Mouse (Mus musculus) monocyte, adult 5-6 weeks (primary cell): ENCODE measurements around the gene Pfn1. TPM values are rescaled to one million over a fixed set of nuclear protein-coding genes. Genes with fewer than 3 reads are reported as not detected.

ENCODE experiments used
- ATAC-seq: fragments of 153-309, 156-312 bp; replicated peaks from 2 replicates; pipeline ENCODE4 v1.8.0; 2017; ENCODE audit warnings: mild to moderate bottlenecking; ENCODE audit not compliant: low TSS enrichment, insufficient number of reproducible peaks, severe bottlenecking, poor library complexity, low FRiP score
- total RNA-seq: library from RNA; stranded (forward); fragments of 200-1000, 200-491, 200-594 nt; gene quantifications from 3 replicates; pipeline ENCODE4 v1.2.3, GENCODE M21; 2017

Gene Pfn1
- 527 to 871 TPM (median 568 TPM) in 3 replicates for total RNA-seq

DNA sequence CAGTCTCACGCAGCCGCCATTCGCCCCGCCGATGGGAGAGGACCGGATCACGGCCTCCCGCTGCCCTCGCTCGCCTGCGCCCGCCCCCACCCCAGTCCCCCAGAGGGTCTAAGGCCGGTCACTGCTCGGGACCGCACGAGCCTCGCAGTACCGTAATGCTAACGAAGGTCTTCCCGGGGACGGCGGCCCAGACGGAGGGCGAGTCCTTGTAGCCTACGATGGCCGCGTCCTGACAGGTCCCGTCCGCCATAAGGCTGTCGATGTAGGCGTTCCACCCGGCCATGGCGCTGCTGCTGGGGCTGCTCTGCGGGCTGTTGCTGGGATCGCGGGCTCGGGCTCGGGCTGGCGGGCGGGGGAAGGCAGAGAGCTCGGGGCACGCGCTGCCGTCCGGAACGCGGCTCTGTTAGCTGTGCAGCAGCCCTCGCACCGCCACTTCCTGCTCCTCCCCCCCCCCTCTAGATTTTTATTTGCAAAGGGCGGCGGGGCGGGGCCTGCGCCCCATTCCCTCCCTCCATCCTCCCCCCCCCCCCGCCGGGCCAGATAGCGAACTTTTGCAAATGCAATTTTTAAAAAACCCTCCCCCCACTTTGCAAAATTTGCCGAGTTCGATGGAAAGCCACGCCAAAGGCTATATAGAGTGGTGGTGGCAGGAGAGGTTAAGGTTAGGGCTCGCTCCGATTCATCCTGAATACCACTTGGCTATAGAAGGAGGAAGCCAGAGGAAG lies at the start of gene Pfn1:
Pfn1 (minus strand) TSS at position 447 of the 725 bp plus-strand sequence.
- peak; percentile 38; the same call in 1 of the 2 replicates for ATAC-seq

DNA sequence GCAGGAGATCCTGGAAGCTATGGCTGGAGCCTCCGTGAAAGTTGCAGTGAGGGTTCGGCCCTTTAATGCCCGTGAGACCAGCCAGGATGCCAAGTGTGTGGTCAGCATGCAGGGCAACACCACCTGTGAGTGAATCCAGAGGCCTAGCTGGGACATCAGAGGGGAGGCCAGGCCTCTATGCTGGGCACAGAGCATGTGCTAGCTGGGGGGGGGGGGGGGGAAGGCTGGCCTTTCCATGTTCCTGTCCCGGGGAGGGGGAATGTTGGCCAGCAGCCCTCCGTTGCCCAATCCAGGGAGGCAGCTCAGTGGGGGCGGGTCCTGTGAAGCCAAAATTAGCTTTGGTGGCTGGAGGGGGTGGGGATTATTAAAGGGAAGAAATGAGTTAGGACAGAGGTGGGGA lies 48.3 kb upstream of the Pfn1 start:
- ATAC-seq: no peak

DNA sequence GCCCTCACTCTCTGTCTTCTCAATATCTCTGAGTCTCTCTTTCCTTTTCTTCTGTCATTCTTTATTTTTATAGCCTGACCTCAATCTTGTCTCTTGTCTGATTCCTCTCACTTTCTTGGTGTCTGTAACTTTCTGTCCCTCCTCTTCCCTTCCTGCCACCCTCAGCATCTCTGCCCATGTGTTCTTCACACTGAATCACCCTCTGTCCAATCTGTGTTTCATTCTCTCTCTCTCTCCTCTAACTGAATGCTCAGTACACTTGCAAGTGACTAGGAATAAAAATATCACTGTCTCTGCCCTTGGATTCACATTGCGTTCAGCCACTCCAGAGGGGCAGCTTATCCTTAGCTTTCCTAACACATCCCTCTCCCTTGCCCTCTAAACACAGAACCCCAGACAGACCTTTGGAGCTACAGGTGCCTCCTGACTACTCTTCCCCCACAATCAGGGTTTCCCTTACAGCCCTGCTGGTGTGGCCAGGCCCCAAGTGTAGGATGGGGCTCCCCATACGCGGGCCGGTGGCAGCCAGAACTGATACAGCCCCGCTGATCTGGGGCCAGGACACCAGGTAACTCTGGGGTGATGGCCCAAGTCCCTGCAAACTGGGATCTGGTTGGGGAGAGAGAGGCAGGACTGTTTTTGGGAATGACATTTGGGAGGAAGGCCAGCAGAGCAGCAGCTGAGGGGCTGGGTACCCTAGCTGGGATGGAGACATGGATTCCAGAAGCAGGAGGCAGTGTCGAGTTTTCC lies 47.7 kb upstream of the Pfn1 start:
- ATAC-seq: no peak

DNA sequence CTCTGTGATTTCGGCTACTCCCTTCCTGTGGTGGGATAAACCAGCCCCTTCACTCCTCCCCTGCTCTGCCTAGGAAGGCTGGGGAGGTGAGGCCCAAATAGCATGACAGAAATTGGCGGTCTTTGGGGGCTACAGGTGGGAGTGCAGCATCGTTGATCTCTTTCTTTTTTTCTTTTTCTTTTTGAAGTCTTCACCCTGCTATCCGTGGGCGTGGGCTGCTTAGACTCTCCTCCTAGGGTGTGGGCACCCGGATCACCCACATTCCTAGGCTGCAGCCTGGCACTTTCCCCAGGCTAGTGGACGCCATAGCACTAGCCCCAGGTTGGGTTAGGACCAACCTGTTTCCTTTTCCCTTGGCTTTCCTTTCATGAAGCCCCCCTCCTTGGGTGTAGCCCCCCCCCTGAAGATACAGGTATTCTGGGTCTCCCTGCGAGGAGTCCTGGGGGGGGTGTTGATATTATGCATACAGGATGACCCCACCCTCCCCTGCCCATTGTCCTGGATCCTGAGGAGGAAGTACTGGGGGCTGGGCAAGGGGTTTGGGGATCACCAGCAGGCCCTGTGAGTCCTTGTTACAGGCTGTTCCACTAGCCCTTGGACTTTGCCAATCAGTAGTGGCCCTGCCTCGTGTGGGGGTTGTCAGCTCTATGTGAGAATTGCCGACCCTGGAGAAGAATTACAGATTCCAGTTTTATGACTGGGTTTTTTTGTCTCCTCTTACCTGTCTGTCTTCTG lies 46.9 kb upstream of the Pfn1 start:
- no peak for ATAC-seq

DNA sequence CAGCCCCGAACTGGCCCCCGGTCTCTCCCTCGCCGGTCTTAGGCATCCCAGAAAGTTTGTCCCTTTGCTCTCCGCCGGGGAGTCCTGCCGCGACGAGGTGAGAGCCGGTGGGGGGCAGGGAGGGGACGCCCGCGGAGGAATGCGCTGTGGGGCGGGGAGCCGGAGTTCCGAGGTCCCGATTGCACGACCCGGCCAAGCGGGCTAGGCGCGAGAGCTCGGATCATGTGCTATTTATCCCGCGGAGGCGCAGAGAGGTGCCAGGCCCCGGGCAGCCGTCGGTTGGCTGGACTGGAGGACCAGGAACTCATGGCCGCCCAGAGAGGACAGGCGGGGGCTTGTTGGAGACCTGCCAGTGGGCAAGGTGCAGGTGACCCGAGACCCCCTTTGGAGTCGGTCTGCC lies 46.2 kb upstream of the Pfn1 start:
- no peak for ATAC-seq

DNA sequence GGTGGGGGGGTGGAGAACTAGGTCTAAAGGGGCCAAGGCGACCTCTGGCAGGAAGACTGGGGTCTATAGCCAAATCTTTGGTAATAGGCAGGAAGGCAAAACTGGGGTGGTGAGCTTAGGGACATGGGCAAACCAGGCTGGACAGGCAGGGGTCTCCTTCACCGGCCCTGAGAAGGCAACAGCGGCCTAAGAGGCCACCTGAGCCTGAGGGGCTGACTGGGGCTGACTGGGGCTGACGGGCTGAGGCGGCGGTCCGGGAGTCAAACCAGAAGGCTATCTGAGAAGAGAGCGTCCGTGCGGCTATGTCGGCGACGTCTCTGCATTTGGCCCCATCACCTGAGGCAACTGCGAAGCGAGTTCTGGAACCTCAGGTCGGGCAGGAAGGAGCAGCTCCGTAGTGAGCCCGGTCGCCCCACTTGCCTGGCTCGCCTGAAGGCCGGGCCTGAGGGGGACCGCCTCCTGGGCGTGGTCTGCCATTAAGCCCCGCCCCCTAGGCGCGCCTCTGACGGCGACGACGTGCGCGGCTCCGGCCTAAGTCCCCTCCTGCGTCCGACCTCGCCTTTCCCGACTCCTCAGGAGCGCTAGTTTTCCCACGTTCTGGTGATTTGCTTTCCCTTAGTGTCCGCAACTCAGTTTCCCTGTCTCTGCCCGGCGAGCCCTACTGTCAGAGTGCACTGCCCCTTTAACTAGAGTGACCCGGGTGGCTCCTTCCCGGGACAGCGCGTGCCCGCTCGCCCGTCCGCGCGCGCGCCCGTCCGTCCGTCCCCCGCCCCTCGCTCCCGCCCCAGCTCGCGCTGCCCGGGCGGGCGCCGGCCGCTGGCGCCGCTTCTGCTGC lies 45.5 kb upstream of the Pfn1 start, which contains the start of the genes Inca1 and Kif1c:
Inca1 (minus strand) TSS at position 434 of the 835 bp plus-strand sequence.
Kif1c (plus strand) TSS at position 827 of the 835 bp plus-strand sequence.
- ATAC-seq: peak; percentile 94

DNA sequence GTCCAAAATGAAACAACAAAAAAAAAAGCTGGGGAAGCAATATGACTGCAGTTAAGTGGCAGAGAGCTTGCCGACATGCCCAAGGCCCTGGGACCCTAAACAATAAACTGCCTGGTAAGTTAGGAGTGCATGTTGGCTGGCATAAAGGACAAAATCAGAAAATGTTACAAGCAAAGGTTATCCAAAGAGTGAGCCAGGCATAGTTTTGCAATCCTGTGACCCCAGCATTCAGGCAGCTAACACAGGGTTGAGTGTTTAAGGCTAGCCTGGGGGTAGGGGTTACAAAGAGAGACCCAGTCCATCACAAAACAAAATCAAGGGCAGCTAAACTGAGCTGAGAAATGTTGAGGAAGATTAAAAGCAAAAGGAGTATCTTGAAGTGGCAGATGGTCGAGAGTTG lies 44.6 kb upstream of the Pfn1 start:
- no peak for ATAC-seq

DNA sequence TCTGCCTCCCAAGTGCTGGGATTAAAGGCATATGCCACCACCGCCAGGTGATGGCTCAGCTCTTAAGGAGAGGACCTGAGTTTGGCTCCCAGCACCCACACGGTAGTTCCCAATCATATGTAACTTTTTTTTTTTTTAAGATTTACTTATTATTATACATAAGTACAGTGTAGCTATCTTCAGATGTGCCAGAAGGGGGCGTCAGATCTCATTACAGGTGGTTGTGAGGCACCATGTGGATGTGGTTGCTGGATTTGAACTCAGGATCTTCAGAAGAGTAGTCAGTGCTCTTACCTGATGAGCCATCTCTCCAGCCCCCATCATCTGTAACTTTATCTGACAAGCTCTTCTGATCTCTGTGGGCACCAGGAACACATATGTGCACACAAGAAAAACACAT lies 42.9 kb upstream of the Pfn1 start:
- no peak for ATAC-seq

DNA sequence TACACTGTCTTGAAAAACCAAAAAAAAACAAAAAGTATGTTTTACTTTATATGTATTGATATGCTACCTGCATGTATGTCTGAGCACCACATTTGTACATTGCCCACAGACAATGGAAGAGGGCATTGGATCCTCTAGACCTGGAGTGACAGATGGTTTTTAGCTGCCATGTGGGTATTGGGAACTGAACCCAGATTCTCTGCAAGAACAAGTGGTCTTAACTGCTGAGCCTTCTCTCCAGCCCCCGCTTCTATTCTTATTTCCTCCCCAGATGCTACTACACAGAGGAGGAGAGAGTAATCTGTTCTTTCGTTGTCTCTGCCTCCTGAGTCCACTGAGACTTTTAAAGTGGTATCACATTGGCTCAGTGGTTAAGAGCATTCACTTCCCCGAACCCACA lies 39.1 kb upstream of the Pfn1 start:
- ATAC-seq: no peak

DNA sequence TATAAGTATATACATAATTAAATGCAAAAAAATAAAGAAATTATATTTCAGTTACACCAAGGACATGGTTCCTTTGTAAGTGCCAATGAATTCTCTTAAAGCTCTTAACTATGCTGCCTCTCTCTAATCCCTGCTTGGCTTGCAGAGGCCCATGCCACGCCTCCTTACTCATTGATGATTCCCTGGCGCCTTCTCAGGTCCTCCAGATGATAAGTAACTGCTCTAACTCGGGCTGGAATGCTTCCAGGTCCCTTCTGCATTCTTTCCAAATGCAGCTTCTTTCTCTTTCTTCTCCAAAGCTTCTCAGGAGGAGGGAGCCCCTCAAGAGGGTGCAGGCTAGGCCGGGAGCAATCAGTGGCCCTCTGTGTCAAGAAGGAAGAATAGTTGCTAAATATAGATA lies 35.1 kb upstream of the Pfn1 start:
- no peak for ATAC-seq

DNA sequence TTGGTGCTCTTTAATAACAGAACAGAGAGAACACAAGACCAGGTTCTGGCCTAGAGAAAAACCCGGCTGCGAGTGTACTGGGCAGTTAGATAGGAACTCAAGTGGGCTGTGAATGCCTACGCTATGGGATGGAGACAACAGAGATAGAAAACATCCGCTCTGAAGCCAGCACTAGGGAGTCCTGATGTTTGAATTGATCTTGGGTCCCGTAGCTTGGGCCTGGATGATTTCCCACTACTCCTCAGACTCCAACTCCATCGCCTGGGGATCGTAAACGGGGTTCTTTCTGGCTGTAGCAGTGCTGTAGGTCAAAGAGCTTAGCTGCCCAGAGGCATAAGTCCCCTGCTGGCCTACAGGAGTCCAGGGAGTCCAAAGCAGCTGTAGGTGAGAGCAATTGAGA lies 33.9 kb upstream of the Pfn1 start:
- ATAC-seq: no peak

DNA sequence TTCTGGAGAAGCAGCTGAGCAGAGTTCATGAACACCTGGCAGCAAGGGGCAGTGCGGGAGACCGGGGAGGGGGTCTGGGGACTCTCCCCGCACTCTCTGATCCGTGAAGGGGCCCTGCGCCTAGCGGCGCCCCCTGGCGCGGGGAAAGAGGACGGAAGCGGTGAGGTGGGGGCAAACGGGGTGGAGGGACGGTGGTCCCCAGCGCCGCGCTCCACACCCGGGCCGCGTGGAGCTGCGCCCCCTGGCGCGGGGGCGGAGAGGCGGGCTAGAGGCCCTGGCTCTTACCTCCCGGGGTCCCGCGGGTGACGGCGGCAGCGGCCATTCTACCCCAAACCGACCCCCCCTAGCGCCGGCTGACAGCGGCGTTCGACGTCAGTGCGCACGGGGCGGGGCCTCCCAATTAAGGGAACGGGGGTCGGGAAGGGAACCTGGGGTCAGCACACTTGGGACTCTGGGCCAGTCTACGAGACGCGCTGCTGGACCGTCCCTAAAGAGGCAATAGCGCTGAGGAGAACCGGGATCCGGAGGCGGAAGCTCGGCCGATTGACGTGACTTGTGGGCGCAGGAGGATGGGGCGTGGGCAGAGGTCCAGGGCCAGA lies 33.3 kb upstream of the Pfn1 start, which contains the start of gene Camta2:
Camta2 (minus strand) TSS at position 505 of the 599 bp plus-strand sequence.
- peak; percentile 53 for ATAC-seq

DNA sequence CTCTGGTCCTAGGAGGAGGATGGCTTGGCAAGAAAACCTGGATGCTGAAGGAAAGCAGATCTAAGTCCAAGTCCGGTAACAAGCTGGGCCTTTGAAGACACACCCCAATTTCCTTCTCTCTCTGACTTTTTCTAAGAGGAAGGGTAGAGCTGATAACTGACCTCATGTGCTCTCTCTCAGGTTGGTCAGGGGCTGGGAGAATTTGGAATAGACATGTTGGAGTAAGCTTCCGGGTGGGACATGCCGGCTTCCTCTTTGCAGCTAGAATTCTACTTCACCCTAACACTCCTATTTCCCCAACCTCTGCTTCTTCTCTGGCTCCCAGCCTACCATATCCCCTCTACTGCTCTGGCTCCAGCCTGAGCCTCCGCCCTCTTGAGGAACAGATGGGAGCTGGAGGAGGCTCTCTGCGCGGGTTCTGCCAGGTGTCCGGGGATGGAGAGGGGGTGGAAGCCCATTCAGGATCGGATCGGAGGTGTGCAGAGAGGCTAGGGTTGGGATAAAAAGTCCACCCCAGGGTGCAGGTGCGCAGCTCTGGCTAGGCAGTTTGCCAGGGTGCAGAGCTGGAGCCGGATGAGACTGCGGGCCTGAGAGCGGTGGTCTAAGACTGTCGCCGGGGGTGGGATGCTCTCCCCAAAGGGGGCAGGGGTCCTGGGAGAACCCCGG lies 32.6 kb upstream of the Pfn1 start:
- no peak; the same call in 1 of the 2 replicates for ATAC-seq

DNA sequence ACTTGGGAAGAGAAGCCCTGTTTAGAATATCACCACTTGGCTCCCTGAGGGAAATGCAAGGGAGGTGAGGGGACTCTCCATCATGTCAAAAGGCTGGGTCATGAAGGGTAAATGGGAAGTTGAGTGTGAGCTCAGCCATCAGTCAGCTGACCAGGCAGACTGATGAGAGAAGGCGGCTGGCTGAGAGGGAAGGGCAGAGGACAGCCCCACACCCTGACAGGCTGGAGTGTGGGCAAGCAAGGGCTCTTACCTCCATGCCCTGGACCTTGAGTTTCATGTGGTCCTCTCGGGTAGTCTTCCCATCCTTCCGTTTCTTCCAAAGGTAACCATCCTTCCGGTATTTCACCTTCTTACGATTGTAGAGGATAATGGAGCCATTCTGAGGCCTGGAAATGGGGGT lies 29.2 kb upstream of the Pfn1 start:
- ATAC-seq: 0 out of 2 replicates have a peak, but pooled peaks have one; percentile 14

DNA sequence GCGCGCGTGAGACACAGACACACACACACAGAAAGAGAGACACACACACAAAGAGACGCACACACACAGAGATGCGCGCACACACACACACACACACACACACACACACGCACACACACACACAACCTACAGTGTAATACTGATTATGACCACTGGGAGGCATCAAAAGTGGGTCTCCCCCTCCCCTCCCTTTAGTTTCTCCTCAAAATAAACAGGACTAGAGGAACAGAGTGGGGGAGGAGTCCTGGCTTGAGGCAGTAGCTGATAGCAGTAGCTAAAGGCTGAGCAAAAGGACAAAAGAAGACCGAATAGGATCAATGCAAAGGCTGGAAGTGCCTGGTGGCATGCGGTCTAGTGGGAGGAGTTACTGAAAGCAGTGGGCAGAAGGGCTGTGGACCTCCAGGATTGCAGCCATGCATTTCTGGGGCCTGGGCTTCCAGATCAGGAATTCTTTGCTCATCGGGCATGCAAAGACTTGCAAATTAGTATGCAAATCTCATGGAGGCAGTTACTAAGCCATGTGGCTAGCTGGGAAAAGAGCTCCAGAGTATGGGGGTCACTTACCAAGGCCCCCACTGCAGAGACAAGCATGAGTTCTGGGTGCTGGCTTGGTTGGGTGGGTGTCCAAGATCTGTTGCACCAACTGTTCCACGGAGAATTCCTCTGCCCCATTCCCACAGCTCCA lies 27.6 kb upstream of the Pfn1 start:
- ATAC-seq: no peak

DNA sequence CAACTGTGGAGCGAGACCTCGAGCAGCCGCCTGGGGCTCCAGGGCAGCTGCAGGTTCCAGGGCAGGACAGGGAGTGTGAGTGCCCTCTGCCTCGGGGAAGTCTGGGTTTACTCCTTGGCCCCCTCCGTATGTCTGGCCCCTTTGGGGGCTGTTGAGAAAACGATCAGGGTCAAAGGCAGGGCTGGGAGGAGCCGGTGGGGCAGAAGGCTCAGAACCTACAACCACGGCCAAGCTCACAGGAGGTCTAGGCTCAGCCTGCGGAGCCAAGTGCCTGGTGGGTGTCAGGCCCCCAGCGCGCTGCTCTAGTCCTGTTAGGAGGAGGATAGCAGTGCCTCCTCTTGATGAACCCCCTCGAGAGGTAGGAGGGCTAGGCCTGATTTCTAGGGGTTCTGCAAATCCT lies 26.7 kb upstream of the Pfn1 start:
- no peak for ATAC-seq

DNA sequence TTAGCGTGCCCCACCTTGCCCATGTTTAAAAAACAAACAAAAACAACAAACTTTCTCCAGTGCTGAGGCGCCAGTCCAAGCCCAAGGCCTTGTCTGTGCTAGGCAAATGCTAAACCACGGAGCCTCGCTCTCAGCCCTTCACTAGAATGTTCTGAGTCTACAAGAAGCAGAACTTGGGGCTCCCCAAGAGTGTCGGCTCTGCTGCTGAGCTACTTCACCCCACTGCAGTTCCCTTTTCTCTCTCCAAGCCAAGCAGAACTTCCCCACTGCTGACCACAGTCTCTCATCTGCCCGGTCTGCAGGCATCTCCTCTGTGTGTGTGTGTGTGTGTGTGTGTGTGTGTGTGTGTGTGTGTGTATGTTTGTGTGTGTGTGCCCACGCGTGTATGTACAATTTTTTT lies 25.4 kb upstream of the Pfn1 start:
- ATAC-seq: peak; percentile 96
